Mouse (Mus musculus) liver, embryonic 11.5 days (tissue): ENCODE results near the gene Cabp1. TPM values are rescaled to one million over a fixed set of nuclear protein-coding genes. Genes with fewer than 3 reads are reported as not detected.
"Not testable (repeated sequence)": the region's sequence is repeated elsewhere in the genome, so short reads cannot be mapped to it uniquely, and the experiment has no call there.

Source experiments
- ATAC-seq: fragments of 200-750 bp; cut with Nextera tagmentation; replicated peaks from 2 replicates; pipeline ENCODE4 v1.8.0; 2017; ENCODE audit warnings: moderate number of reproducible peaks, mild to moderate bottlenecking, moderate TSS enrichment, moderate library complexity; ENCODE audit not compliant: low FRiP score
- DNase-seq: peaks from one replicate; pipeline ENCODE4 v3.0.0-alpha.2; 2017; ENCODE audit warnings: low spot score
- H3K27ac ChIP-seq: fragments of 300-500 bp; sonication (generic); 2 replicates; pipeline ENCODE4 v1.5.1; 2014; ENCODE audit warnings: mild to moderate bottlenecking, low read depth, low read length, control low read depth
- H3K27me3 ChIP-seq: fragments of 300-500 bp; sonication (generic); replicated peaks from 2 replicates; pipeline ENCODE4 v1.6.1; 2014; ENCODE audit warnings: low read length, mixed read lengths; ENCODE audit not compliant: control insufficient read depth, insufficient read depth
- H3K36me3 ChIP-seq: fragments of 300-500 bp; sonication (generic); 2 replicates; pipeline ENCODE4 v1.6.1; 2014; ENCODE audit warnings: mild to moderate bottlenecking, low read length, moderate library complexity, mixed read lengths; ENCODE audit not compliant: control insufficient read depth, insufficient read depth
- H3K4me1 ChIP-seq: fragments of 300-500 bp; sonication (generic); replicated peaks from 2 replicates; pipeline ENCODE4 v1.6.1; 2014; ENCODE audit warnings: low read length, mixed read lengths; ENCODE audit not compliant: control insufficient read depth, insufficient read depth
- H3K4me2 ChIP-seq: fragments of 300-500 bp; sonication (generic); 2 replicates; pipeline ENCODE4 v1.6.1; 2014; ENCODE audit warnings: mild to moderate bottlenecking, control low read depth, moderate library complexity
- H3K4me3 ChIP-seq: fragments of 300-500 bp; sonication (generic); 2 replicates; pipeline ENCODE4 v1.5.1; 2014; ENCODE audit warnings: low read depth, low read length, control low read depth
- H3K9ac ChIP-seq: fragments of 300-500 bp; sonication (generic); 2 replicates; pipeline ENCODE4 v1.6.1; 2014; ENCODE audit warnings: low read depth, low read length, control low read depth
- H3K9me3 ChIP-seq: fragments of 300-500 bp; sonication (generic); 2 replicates; pipeline ENCODE4 v1.6.1; 2016; ENCODE audit warnings: low read length, inconsistent platforms, mixed read lengths; ENCODE audit not compliant: control insufficient read depth
- whole genome bisulfite sequencing: fragments of 180-500 bp; shearing (Covaris S2); extraction: QIAGEN DNeasy Blood & Tissue Kit; methylation state at CpG from one replicate; pipeline ENCODE4 v1.1.7; 2014; 5-methylcytosine and 5-hydroxymethylcytosine counted together
- polyA plus RNA-seq: library from polyadenylated mRNA; unstranded; fragments of >200 nt; fragmentation: Nextera tagmentation; extraction: Ambion mirVana; gene quantifications from 2 replicates; pipeline ENCODE4 v1.2.1, GENCODE M21; 2014

Cabp1 gene
- polyA plus RNA-seq, 1 experiment from 2014 or later = 0.89 TPM

DNA sequence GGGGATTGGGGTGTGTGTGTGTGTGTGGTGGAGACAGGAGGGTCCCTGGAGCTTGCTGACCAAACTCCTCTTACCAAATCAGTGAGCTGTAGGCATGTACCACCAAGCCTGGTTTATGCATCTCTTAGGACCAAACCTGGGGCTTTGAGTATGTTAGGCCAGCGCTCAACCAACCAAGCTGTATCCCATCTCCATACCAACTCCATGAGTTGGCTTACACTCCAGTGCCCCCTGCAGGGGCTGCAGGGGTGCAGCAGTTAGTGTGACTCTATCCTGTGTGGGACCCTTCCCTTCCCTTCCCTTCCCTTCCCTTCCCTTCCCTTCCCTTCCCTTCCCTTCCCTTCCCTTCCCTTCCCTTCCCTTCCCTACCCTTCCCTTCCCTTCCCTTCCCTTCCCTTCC, 19.6 kb downstream of the Cabp1 start:
- no peaks in the 10 kb centered on the region for H3K4me1 ChIP-seq
- H3K27me3 ChIP-seq = 0 out of 2 replicates have a peak, but pooled peaks cover 4% of the 10 kb centered on the region
- no peak overlapping the region for H3K4me3 ChIP-seq
- H3K9me3 ChIP-seq = no peaks in the 10 kb centered on the region
- DNase-seq = no peak
- H3K9ac ChIP-seq = no peak overlapping the region
- WGBS = 94% methylated on average over 1 of the region's 1 CpGs
- no peak overlapping the region for H3K4me2 ChIP-seq
- no peak overlapping the region for H3K27ac ChIP-seq
- H3K36me3 ChIP-seq = no peaks in the 10 kb centered on the region
- no peak for ATAC-seq

DNA sequence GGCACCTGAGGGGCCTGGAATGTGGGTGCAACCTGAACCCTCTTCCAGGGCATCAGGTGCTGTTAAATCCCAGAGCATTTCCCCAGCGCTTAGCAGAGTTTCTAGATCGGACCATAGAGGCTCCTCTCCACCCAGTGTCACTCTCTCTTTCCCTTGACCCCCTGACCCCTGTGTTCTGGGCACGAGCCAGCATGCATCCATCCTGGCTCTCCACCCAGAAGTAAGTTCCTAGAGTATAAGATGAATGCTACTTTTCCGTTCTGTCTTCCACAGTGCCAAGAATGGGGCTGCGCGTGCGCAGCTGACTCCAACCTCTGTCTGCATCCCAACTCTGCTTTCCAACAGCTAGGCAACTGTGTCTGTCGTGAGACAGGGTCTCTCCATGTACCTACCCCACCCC, 24.0 kb downstream of the Cabp1 start:
- ATAC-seq = no peak
- Histone ChIP-seq H3K27me3 (no peaks in the 10 kb centered on the region), H3K4me1 (peaks cover 21% of the 10 kb centered on the region), H3K4me2 (no peak overlapping the region), H3K4me3 (no peak overlapping the region), H3K36me3 (no peaks in the 10 kb centered on the region), H3K27ac (no peak overlapping the region), H3K9me3 (no peaks in the 10 kb centered on the region), H3K9ac (no peak overlapping the region)
- 85% methylated on average over 8 of the region's 8 CpGs for WGBS
- DNase-seq = no peak

DNA sequence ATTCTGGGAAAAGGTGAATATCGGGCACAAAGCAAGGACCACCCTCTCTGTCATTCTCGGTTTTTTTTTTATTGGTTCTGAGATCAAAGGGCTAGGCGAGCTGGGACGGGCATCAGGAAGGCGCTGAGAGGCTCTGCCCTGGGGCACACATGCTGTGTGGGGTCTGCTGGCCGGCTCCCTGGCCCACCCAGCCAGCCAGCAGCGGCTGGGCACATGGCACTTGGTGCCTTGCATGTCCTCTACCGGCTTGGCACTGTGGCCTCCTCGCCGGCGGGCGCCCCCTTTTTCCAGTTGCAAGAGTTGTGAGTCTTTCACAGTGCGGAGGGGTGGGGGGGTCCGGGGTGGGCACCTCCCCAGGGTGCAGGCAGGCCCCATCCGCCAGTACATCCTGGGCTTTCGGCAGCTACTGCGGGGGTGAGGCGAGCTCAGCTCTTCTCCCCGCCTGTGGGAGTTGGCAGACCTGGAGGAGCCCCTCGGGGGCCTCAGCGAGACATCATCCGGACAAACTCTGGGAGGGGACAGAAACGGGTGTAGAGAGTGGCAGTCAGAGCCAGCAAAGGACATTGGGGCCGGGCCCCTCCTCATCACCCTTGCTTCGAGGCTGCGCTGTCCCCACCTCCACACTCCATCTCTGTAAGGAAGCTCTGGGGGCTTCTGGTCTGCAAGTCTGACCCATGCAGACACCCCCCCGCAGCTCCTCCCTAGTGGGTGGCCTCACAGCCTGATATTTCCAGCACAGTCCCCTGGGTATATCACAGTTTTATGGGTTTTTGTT, 25.4 kb downstream of the Cabp1 start:
- WGBS = 52% methylated on average over 27 of the region's 27 CpGs
- Histone ChIP-seq H3K4me3 (no peak overlapping the region), H3K9ac (no peak overlapping the region; the same call in 1 of the 2 replicates), H3K36me3 (no peaks in the 10 kb centered on the region), H3K27ac (no peak overlapping the region), H3K9me3 (no peaks in the 10 kb centered on the region), H3K27me3 (no peaks in the 10 kb centered on the region), H3K4me2 (no peak overlapping the region), H3K4me1 (peaks cover 21% of the 10 kb centered on the region)
- no peak for ATAC-seq
- no peak for DNase-seq

DNA sequence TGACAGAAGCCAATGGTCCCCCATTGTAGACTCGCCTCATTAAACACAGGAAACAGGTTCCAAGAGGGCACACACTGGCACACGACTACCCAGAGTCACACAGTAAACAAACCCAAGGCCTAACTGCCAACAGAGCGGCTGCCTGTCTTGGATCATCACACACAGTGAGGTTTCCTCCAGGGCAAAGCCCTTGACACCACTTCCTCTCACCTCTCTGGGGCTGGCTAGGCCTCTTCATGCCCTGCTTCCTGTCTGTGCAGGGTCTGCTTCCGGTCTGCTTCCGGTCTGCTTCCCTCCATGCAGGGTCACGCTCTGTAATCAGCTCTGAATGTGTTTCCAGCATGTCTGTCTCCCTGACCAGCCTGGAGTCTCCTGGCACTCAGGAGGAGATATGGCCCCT, 26.8 kb downstream of the Cabp1 start:
- DNase-seq = no peak
- Histone ChIP-seq H3K9ac (no peak overlapping the region), H3K4me1 (peaks cover 24% of the 10 kb centered on the region), H3K4me3 (no peak overlapping the region), H3K4me2 (no peak overlapping the region; the same call in 1 of the 2 replicates), H3K36me3 (no peaks in the 10 kb centered on the region), H3K27ac (peak overlapping the region; percentile 11; the same call in 1 of the 2 replicates), H3K9me3 (no peaks in the 10 kb centered on the region), H3K27me3 (no peaks in the 10 kb centered on the region)
- no peak for ATAC-seq
- 49% methylated on average over 6 of the region's 6 CpGs for WGBS

DNA sequence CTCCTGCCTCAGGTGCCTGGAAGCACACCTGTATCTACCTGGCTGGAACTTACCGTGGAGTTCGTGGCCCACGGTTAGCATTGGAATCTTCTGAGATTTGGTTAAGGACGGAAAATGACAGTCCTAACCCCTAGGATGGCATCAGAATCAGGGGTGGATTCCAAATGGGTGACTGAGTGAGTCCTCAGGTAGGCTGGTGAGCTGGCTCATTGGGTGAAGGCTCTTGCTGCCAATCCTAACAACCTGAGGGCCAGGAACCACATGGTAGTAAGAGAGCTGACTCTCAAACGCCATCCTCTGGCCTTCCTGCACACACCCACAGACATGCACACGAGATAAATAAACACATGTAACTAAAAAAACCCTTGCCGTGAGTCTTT, 27.4 kb downstream of the Cabp1 start:
- no peak overlapping the region for H3K9ac ChIP-seq
- 78% methylated on average over 7 of the region's 7 CpGs for WGBS

DNA sequence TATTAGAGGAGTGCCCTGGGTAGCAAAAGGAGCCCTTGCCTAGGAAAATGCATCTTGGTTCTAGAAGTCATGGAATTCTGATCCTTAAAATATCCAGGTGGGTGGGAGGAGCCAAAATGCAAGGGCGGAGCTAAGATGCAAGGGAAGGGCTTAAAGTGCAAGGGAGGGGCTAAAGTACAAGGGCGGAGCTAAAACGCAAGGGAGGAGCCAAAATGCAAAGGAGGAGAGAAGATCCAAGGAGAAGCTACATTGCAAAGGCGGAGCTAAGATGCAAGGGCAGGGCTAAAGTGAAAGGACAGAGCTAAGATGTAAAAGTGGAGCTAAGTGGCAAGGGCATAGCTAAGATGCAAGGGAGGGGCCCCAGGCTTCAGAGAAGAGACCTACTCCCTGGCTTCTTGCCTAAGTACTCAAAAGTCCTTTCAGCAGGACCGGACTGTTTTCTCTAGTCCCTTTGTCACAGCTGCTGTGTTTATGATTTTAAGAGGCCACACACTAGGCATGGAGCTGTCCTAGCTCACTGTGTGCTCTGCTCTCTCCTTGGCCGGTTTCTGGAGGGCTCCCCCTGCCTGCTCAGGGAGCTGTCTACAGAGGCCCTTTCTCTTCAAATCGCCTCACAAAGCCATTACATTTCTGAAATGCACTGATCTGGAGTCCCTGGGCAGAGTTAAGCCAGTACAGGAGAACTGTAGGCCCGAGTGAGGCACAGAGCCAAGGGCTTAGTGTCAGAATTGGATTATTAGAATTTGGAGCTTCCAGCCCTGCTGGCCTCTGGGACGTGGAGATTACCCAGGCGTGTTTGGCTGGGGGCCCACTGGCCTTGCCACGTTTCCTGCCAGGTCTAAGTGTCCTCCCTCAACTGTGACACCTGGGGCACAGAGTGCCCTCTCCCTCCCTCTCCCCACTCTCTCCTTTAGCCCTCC, 28.0 kb downstream of the Cabp1 start:
- Histone ChIP-seq H3K27ac (0 out of 2 replicates have a peak overlapping the region, but pooled peaks have one; percentile 21), H3K36me3 (no peaks in the 10 kb centered on the region), H3K4me2 (no peak overlapping the region), H3K4me1 (peaks cover 29% of the 10 kb centered on the region), H3K4me3 (no peak overlapping the region), H3K9ac (0 out of 2 replicates have a peak overlapping the region, but pooled peaks have one; percentile 32), H3K27me3 (no peaks in the 10 kb centered on the region), H3K9me3 (no peaks in the 10 kb centered on the region)
- 62% methylated on average over 11 of the region's 11 CpGs for WGBS
- ATAC-seq = no peak; the same call in 1 of the 2 replicates
- no peak for DNase-seq

More for the DNA sequence above, 27.4 kb downstream of the Cabp1 start:
- DNase-seq (no peak), ATAC-seq (no peak)
- H3K4me1 ChIP-seq = peaks cover 24% of the 10 kb centered on the region
- no peaks in the 10 kb centered on the region for H3K36me3 ChIP-seq
- H3K4me3 ChIP-seq = no peak overlapping the region
- H3K4me2 ChIP-seq = no peak overlapping the region
- no peaks in the 10 kb centered on the region for H3K27me3 ChIP-seq
- H3K9me3 ChIP-seq = no peaks in the 10 kb centered on the region
- 0 out of 2 replicates have a peak overlapping the region, but pooled peaks have one; percentile 21 for H3K27ac ChIP-seq

DNA sequence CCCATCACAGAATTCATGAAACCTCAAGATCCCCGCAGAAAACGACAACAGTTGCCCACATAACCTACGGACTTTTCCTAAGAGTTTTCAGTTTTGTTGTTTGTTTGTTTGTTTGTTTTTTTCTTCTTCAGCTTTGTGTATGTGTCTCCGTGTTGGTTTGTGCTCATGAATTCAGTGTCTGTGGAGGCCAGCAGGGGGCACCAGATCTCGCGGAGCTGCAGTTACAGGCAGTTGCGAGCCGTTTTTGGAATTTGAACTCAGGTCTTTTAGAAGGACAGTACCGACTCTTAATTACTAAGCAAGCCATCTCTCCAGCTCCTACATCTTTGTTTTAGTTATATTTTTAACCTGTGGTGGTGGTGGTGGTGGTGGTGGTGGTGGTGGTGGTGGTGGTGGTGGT, 28.8 kb downstream of the Cabp1 start:
- Histone ChIP-seq H3K4me3 (no peak overlapping the region), H3K9ac (no peak overlapping the region), H3K9me3 (no peaks in the 10 kb centered on the region), H3K27me3 (no peaks in the 10 kb centered on the region), H3K4me2 (no peak overlapping the region), H3K36me3 (no peaks in the 10 kb centered on the region), H3K4me1 (peaks cover 35% of the 10 kb centered on the region), H3K27ac (no peak overlapping the region)
- 58% methylated on average over 9 of the region's 9 CpGs for WGBS
- ATAC-seq (no peak), DNase-seq (no peak)

DNA sequence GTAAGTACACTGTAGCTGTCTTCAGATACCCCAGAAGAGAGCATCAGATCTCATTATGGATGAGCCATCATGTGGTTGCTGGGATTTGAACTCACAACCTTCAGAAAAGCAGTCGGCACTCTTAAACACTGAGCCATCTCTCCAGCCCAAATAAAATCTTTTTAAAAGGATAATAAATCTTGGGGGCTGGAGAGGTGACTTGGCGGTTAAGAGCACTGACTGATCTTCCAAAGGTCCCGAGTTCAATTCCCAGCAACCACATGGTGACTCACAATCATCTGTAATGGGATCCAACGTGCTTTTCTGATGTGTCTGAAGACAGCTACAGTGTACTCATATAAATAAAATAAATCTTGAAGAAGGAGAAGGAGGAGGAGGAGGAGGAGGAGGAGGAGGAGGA, 29.7 kb downstream of the Cabp1 start:
- not testable (repeated sequence) for H3K27ac ChIP-seq, H3K36me3 ChIP-seq, H3K4me3 ChIP-seq, H3K4me2 ChIP-seq, H3K9me3 ChIP-seq, DNase-seq, ATAC-seq, H3K27me3 ChIP-seq, H3K9ac ChIP-seq
- H3K4me1 ChIP-seq = peaks cover 37% of the 10 kb centered on the region
- WGBS = 77% methylated on average over 4 of the region's 4 CpGs
